Mouse (Mus musculus) midbrain, embryonic 12.5 days (tissue): ENCODE measurements around the gene Tm2d1. TPM values are rescaled to one million over a fixed set of nuclear protein-coding genes. Genes with fewer than 3 reads are reported as not detected.
"Not testable (repeated sequence)": the region's sequence is repeated elsewhere in the genome, so short reads cannot be mapped to it uniquely, and the experiment has no call there.

Source experiments
- ATAC-seq: fragments of 200-750 bp; cut with Nextera tagmentation; 2 replicates; pipeline ENCODE4 v1.8.0; 2017; ENCODE audit warnings: low read depth, moderate TSS enrichment, moderate library complexity; ENCODE audit not compliant: low FRiP score
- H3K27ac ChIP-seq: fragments of 300-500 bp; sonication (generic); replicated peaks from 2 replicates; pipeline ENCODE4 v1.5.1; 2016; ENCODE audit warnings: mild to moderate bottlenecking
- H3K27me3 ChIP-seq: fragments of 300-500 bp; sonication (generic); 2 replicates; pipeline ENCODE4 v1.6.1; 2016; ENCODE audit warnings: mild to moderate bottlenecking
- H3K36me3 ChIP-seq: fragments of 300-500 bp; sonication (generic); 2 replicates; pipeline ENCODE4 v1.6.1; 2016
- H3K4me1 ChIP-seq: fragments of 300-500 bp; sonication (generic); 2 replicates; pipeline ENCODE4 v1.6.1; 2016
- H3K4me2 ChIP-seq: fragments of 300-500 bp; sonication (generic); replicated peaks from 2 replicates; pipeline ENCODE4 v1.6.1; 2016; ENCODE audit warnings: mild to moderate bottlenecking, moderate library complexity
- H3K4me3 ChIP-seq: fragments of 300-500 bp; sonication (generic); 2 replicates; pipeline ENCODE4 v1.5.1; 2016; ENCODE audit warnings: mild to moderate bottlenecking
- H3K9ac ChIP-seq: fragments of 300-500 bp; sonication (generic); replicated peaks from 2 replicates; pipeline ENCODE4 v1.6.1; 2016; ENCODE audit warnings: mild to moderate bottlenecking, moderate library complexity
- H3K9me3 ChIP-seq: fragments of 300-500 bp; sonication (generic); 2 replicates; pipeline ENCODE4 v1.6.1; 2016; ENCODE audit warnings: mild to moderate bottlenecking
- WGBS: fragments of 180-500 bp; shearing (Covaris S2); methylation state at CpG from one replicate; pipeline ENCODE4 v1.1.7; 2016; 5-methylcytosine and 5-hydroxymethylcytosine counted together
- polyA plus RNA-seq: library from polyadenylated mRNA; unstranded; fragments of >200 nt; fragmentation: Nextera tagmentation; extraction: Ambion mirVana; gene quantifications from 2 replicates; pipeline ENCODE4 v1.2.1, GENCODE M21; 2016

Tm2d1 gene
- 98.5 and 109 TPM in 2 replicates for polyA plus RNA-seq

DNA sequence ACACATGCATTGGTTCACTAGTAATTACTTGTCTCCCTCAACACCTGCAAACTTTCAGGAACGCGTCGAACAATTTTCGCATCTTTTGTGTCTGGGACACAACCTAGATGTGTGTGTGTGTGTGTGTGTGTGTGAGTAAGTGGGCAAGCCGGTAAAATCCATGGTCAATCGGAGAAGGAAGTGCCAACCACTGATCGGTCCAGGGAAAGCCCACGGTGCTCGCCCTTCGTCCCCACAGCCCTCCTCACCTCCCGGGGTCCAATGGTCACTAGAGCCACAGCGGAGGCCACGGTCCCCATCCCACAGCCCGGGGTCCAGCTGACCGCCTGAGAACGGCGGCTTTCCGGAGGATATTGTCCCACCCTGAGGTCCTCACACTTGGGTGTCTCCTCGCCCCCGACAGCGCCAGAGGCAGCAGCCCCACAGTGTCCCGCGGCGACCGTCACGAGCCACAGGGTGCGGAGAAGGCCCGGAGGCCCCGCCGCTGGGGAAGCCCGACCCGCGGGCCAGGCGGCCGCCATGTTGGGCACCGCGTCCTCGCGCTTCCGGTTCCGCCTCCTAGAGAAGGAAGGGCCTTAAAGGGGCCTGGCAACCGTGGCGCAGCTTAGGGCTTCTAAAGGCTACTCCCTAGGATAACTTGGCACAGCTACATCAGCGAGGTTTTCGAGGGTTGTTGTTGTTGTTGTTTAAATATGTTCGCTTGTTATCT lies at the start of gene Tm2d1:
Tm2d1 (minus strand) TSS at position 591 of the 709 bp plus-strand sequence.
- peak within 1 kb of the TSS; percentile 49; the same call in 1 of the 2 replicates for H3K27ac ChIP-seq
- H3K27me3 ChIP-seq, result peaks cover 4% of the 10 kb centered on the region; the same call in 1 of the 2 replicates
- WGBS, result under 1% methylated on average over 46 of the region's 46 CpGs
- H3K36me3 ChIP-seq, result 0 out of 2 replicates have a peak, but pooled peaks cover 4% of the 10 kb centered on the region
- peak within 1 kb of the TSS; percentile 94 for H3K4me3 ChIP-seq
- H3K9ac ChIP-seq, result peak within 1 kb of the TSS; percentile 98
- peaks cover 6% of the 10 kb centered on the region for H3K4me1 ChIP-seq
- H3K9me3 ChIP-seq, result no peaks in the 10 kb centered on the region
- peak; percentile 96 for ATAC-seq
- H3K4me2 ChIP-seq, result peak within 1 kb of the TSS; percentile 61

DNA sequence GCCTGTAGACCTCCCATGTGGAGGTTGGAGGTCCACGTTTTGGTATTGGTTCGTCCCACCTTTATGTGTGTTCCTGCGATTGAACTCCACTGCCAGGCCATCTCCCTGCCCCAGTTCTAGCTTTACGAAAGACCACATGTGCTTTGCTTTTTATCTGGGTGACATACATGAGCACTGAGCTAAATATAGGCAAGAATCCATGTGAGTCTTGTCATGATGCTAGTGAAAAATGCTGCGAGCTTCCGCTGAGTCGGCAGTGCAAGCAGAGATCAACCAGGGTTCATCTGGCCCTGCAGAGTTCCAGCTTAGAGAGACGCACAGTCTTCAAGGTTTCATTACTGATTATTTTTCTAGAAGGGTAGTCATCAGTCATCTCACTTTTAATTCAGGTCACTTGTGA lies 45.3 kb upstream of the Tm2d1 start:
- no peaks in the 10 kb centered on the region for H3K27me3 ChIP-seq
- H3K27ac ChIP-seq, result no peak overlapping the region
- no peak overlapping the region for H3K9ac ChIP-seq
- no peaks in the 10 kb centered on the region for H3K4me1 ChIP-seq
- H3K9me3 ChIP-seq, result no peaks in the 10 kb centered on the region
- no peak for ATAC-seq
- H3K4me3 ChIP-seq, result no peak overlapping the region
- 87% methylated on average over 8 of the region's 8 CpGs for WGBS
- H3K4me2 ChIP-seq, result no peak overlapping the region
- no peaks in the 10 kb centered on the region for H3K36me3 ChIP-seq

DNA sequence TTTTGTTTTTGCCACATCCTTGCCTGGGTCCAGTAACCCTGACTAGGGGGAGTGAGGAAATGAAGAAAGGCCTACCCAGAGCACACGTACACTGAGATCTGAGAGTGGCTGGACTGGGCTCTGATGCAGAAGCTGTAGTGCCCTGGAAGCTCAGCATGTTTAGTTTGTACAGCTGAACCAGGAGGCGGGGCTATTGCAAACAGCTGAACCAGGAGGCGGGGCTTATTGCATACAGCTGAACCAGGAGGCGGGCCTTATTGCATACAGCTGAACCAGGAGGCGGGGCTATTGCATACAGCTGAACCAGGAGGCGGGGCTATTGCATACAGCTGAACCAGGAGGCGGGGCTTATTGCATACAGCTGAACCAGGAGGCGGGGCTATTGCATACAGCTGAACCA lies 32.0 kb upstream of the Tm2d1 start:
- not testable (repeated sequence) for H3K4me3 ChIP-seq, H3K4me2 ChIP-seq, H3K27me3 ChIP-seq, H3K27ac ChIP-seq, H3K36me3 ChIP-seq, H3K9ac ChIP-seq, ATAC-seq, H3K4me1 ChIP-seq, H3K9me3 ChIP-seq
- 95% methylated on average over 8 of the region's 8 CpGs for whole genome bisulfite sequencing

DNA sequence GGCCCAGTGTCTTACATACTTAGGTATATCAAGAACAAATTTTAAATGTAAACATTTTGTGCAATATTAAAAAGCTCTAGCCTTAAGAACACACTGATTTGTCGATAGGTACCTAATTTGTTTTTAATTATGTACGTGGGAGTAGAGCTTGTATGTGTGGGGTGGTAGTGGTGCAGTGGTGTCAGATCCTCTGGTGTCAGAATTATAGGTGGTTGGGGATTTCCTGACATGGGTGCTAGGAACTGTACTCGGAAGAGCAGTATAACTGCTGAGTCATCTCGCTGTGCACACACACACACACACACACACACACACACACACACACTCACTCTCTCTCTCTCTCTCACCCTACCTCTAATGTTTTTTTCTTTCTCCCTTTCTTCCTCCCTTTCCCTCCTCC lies 25.3 kb upstream of the Tm2d1 start:
- Histone ChIP-seq H3K27ac (no peak overlapping the region), H3K9ac (no peak overlapping the region), H3K36me3 (no peaks in the 10 kb centered on the region), H3K27me3 (no peaks in the 10 kb centered on the region), H3K9me3 (no peaks in the 10 kb centered on the region), H3K4me3 (no peak overlapping the region), H3K4me2 (no peak overlapping the region), H3K4me1 (no peaks in the 10 kb centered on the region)
- no peak for ATAC-seq
- WGBS, result 94% methylated on average over 4 of the region's 4 CpGs

DNA sequence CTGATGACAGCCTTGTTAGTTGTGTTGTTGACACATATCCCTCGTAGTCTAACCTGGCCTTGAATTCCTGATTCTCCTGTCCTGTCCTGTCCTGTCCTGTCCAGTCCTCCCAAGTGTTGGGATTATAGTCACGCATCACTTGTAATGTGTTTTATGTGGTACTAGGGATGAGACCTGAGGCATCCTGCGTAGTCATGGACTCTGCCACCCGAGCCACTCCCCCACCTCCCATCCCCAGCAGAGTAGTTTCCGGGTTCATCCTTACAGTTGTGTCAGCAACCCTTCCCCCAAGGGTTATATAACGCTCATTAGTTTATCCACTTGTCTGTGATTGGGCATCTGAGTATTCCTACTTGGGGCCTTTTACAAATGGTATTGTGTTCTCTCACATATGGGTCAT lies 21.3 kb upstream of the Tm2d1 start:
- no peak overlapping the region for H3K9ac ChIP-seq
- 91% methylated on average over 6 of the region's 6 CpGs for WGBS
- H3K9me3 ChIP-seq, result no peaks in the 10 kb centered on the region
- no peak overlapping the region for H3K4me3 ChIP-seq
- no peak overlapping the region for H3K27ac ChIP-seq
- no peaks in the 10 kb centered on the region for H3K36me3 ChIP-seq
- no peaks in the 10 kb centered on the region for H3K27me3 ChIP-seq
- no peak for ATAC-seq
- no peak overlapping the region for H3K4me2 ChIP-seq
- H3K4me1 ChIP-seq, result no peaks in the 10 kb centered on the region

DNA sequence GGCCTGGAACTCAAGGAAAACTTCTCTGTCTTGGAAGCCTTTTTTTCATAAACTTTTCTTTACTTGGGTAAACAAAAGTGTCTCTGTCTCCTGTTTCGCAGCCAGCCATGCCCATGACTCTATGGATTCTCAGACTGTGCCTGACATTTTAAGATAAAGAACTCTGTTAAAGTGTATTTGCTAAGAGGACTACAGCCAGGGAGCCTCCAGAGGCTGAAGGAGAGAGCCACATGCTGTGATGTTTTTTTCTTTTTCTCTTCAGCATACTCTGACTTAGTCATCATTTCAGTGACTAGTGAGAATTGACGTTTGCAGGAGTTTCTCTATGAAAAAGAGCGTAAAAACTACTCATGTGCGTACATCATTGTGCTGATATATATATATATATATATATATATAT lies 20.4 kb upstream of the Tm2d1 start:
- H3K9ac ChIP-seq, result no peak overlapping the region
- H3K4me3 ChIP-seq, result no peak overlapping the region
- WGBS, result 80% methylated on average over 4 of the region's 4 CpGs
- no peak overlapping the region for H3K4me2 ChIP-seq
- no peak overlapping the region for H3K27ac ChIP-seq
- no peaks in the 10 kb centered on the region for H3K36me3 ChIP-seq
- H3K27me3 ChIP-seq, result no peaks in the 10 kb centered on the region
- no peak for ATAC-seq
- no peaks in the 10 kb centered on the region for H3K9me3 ChIP-seq
- H3K4me1 ChIP-seq, result no peaks in the 10 kb centered on the region

DNA sequence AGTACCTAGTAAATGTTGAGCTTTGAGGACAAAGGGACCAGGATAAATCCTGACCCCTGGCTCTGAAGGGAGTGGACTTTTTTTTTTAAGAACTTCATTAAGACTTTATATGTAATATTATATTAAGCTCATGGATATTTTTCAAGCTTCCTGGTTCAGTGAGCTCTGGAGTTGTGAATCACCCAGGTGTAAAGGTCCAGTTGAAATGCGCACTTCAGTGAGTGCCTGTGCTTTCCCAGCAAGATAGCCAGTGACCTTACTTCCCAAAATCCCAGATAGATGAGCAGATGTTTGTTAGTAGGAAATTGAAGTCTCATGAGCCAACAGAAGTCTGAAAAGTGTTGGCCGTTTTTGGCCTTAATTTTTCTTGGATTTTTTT lies 18.5 kb upstream of the Tm2d1 start:
- Histone ChIP-seq H3K4me2 (no peak overlapping the region), H3K27ac (no peak overlapping the region), H3K4me1 (no peaks in the 10 kb centered on the region), H3K9ac (no peak overlapping the region), H3K4me3 (no peak overlapping the region), H3K9me3 (no peaks in the 10 kb centered on the region), H3K27me3 (no peaks in the 10 kb centered on the region), H3K36me3 (no peaks in the 10 kb centered on the region)
- 73% methylated on average over 2 of the region's 2 CpGs for whole genome bisulfite sequencing
- ATAC-seq, result no peak

DNA sequence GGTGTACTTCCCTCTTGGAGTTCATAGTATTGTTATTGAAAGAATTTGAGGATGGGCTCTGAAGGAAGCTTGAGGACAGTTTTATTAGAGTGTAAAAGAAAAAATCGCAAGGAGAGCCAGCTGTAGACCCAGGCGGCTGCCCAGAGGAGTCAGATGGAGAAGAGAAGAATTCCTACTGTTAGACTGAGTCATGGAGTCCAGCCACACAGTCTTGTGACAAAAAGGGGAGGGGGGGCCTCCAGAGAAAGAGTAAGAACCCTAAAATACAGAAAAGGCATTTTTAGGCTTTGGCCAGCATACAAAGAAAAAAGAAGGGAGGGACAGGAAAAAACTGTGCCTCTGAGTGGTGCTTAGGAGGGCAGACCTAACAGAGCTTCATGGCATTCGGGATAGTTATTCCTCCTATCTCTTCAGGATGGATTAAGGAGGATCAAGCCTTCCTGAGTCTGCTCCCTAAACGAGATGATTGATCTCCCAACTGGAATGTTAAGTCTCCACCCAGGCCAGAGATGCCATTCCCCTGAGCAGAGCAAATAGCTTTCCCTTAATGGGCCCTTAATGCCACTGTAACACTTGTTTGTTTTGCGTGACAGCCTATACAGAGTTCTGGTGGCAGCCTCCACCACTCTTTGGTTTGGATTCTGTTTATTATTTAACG lies 17.9 kb upstream of the Tm2d1 start:
- no peak overlapping the region for H3K27ac ChIP-seq
- WGBS, result 33% methylated on average over 6 of the region's 6 CpGs

DNA sequence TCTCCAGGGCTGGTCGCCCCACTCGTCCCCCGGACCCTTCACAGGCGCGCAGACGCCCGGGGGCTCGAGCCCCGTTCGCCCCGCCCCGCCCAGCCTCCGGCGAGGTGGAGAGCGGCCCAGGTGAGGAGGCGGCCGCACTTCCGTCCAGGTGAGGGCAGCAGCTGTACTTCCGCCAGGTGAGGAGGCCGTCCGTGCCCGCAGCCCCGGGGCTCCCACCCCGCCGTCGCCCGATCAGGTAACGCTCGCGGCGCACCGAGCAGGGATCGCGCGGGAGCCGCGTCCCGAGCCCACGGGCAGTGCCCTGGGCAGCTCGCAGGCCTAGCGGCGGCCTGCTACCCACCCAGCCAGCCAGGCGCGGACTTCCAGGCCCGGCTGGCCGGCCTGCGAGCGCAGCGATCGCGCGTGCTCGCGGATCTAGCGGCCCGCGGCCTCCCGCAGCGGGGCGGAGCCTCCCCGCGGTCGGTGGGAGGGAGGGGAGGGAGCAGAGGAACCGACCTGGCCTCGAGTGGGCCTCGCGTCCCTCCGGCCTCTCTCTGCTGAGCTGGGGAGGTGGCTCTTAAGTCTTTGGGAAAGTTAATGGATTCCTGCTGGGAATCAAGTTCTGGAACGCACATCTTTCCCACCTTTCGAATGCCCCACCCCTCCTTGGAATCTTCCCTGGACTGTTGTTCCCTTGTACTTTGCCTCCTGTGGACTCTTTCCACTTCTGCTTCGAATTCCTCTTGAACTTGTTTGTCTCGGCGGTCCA lies 12.8 kb upstream of the Tm2d1 start, which contains the start of gene Patj:
Patj (plus strand) TSS at position 96 of the 748 bp plus-strand sequence.
- H3K4me2 ChIP-seq, result peak within 1 kb of the TSS; percentile 95
- peak within 1 kb of the TSS; percentile 85 for H3K4me3 ChIP-seq
- 2% methylated on average over 44 of the region's 73 CpGs for WGBS
- no peaks in the 10 kb centered on the region; the same call in none of the 2 replicates for H3K27me3 ChIP-seq
- H3K9ac ChIP-seq, result peak within 1 kb of the TSS; percentile 94
- H3K27ac ChIP-seq, result peak within 1 kb of the TSS; percentile 56
- peak; percentile 86 for ATAC-seq
- H3K4me1 ChIP-seq, result peaks cover 4% of the 10 kb centered on the region
- no peaks in the 10 kb centered on the region for H3K36me3 ChIP-seq
- no peaks in the 10 kb centered on the region for H3K9me3 ChIP-seq

More for the DNA sequence above, 17.9 kb upstream of the Tm2d1 start:
- Histone ChIP-seq H3K4me2 (no peak overlapping the region), H3K4me3 (no peak overlapping the region), H3K4me1 (peaks cover 4% of the 10 kb centered on the region), H3K36me3 (no peaks in the 10 kb centered on the region), H3K9me3 (no peaks in the 10 kb centered on the region), H3K9ac (no peak overlapping the region), H3K27me3 (no peaks in the 10 kb centered on the region; the same call in none of the 2 replicates)
- ATAC-seq, result no peak

DNA sequence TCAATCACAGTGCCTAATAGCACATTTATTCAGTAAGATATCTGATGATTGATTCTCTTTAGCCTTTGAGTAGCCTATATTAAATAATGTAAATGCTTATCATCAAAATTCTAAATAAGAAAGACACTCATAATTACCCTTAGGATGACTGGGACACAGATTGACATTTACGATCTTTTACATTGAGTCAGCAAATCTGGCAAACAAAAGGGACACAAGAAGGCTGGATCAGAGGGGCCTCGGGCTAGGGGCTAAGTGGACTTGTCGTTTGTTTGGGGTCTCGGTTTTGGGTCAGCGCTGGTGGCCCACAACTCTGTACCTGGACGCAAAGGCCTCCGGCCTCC lies 12.2 kb upstream of the Tm2d1 start:
- WGBS, result 5% methylated on average over 7 of the region's 7 CpGs
- Histone ChIP-seq H3K27me3 (no peaks in the 10 kb centered on the region; the same call in none of the 2 replicates), H3K36me3 (no peaks in the 10 kb centered on the region), H3K4me2 (peak overlapping the region; percentile 95), H3K9me3 (no peaks in the 10 kb centered on the region), H3K4me3 (peak overlapping the region; percentile 85), H3K4me1 (peaks cover 4% of the 10 kb centered on the region), H3K9ac (peak overlapping the region; percentile 94), H3K27ac (peak overlapping the region; percentile 56; the same call in 1 of the 2 replicates)
- ATAC-seq, result peak; percentile 16

DNA sequence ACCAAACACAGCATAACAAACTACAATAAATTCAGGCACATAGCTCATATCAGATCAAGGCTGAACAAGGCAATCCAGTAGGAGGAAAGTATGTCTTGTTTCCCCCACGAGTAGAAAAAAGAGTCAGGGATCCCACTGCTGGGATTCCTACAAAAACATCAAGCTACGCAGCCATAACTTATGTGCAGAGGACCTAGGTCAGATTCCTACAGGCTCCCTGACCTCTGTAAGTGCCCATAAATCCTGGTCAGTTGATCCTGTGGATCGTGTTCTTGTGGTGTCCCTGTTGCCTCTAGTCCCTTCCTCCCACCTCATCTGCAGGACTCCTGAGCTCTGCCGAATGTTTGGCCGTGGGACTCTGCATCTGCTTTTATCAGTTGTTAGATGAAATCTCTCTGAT lies 1.9 kb upstream of the Tm2d1 start:
- peaks cover 6% of the 10 kb centered on the region for H3K4me1 ChIP-seq
- H3K9ac ChIP-seq, result no peak overlapping the region
- H3K9me3 ChIP-seq, result no peaks in the 10 kb centered on the region
- no peak overlapping the region for H3K4me3 ChIP-seq
- peaks cover 4% of the 10 kb centered on the region; the same call in 1 of the 2 replicates for H3K27me3 ChIP-seq
- 68% methylated on average over 5 of the region's 5 CpGs for WGBS
- H3K27ac ChIP-seq, result no peak overlapping the region
- no peak for ATAC-seq
- no peak overlapping the region for H3K4me2 ChIP-seq
- H3K36me3 ChIP-seq, result no peaks in the 10 kb centered on the region

DNA sequence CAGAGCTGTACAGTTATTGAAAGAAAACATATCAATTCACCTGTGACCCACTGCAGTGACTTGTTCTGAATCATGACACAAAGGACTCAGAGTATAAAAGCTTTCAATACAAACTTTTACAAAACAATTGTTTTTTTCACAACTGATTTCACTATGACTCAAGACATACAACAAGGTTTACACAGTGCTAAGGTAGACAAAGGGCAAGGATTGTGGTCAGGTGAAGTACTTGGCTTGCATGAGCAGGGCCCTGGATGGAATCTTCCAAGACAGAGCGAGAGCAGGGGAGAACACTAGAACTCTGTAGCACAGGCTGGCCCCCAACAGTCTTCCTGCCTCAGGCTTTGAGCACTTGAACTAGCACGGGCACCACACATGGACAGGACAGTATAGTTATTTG lies 6.2 kb downstream of the Tm2d1 start:
- ATAC-seq, result no peak
- H3K27ac ChIP-seq, result no peak overlapping the region
- no peak overlapping the region for H3K4me3 ChIP-seq
- H3K4me2 ChIP-seq, result no peak overlapping the region
- 98% methylated on average over 2 of the region's 2 CpGs for WGBS
- no peaks in the 10 kb centered on the region for H3K9me3 ChIP-seq
- H3K27me3 ChIP-seq, result no peaks in the 10 kb centered on the region
- H3K36me3 ChIP-seq, result 0 out of 2 replicates have a peak, but pooled peaks cover 4% of the 10 kb centered on the region
- no peak overlapping the region for H3K9ac ChIP-seq
- peaks cover 2% of the 10 kb centered on the region for H3K4me1 ChIP-seq
